Mouse (Mus musculus): ENCODE results near the gene Cdca7.

Gene Cdca7

GRCm38 (mm10) chr2:72491650-72492049 is 15.7 kb downstream of the Cdca7 start:
- DNase-seq (ENCODE audit: low spot score in 2 of 2), result no peak

- DNase-seq (ENCODE audit: low spot score in 2 of 2), result no peak
Measured at GRCm38 (mm10) chr2:72493039-72493438, 17.1 kb downstream of the Cdca7 start.

GRCm38 (mm10) chr2:72499074-72499721 is 23.2 kb downstream of the Cdca7 start:
- DNase-seq (ENCODE audit: low spot score in 2 of 2), result no peak

GRCm38 (mm10) chr2:72499782-72500411 is 23.9 kb downstream of the Cdca7 start:
- no peak for DNase-seq (ENCODE audit: low spot score in 2 of 2)

GRCm38 (mm10) chr2:72502041-72502813 is 26.3 kb downstream of the Cdca7 start:
- no peak for DNase-seq (ENCODE audit: low spot score in 2 of 2)

DNA sequence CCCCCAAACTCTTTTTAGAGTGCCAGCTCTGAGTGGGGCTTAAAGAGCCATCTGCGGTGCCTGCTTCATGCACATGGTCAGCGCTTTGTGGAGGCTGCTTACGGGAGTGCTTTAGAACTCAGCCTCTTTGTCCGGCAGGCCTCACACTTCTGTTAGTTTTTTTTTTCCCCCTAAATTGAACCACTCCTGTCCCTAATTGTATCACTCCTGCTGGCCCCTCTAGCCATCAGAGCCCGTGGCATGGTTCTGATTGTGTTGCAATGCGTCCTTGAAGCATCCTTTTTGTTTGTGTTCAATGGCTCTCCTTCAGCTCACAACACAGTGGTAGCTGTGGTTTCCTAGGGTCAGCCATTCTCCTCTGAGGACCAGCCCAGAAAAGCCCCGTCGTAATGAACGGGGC is 27.7 kb downstream of the Cdca7 start:
- no peak for DNase-seq (ENCODE audit: low spot score in 2 of 2)

GRCm38 (mm10) chr2:72507855-72508635 is 32.1 kb downstream of the Cdca7 start:
- no peak for DNase-seq (ENCODE audit: low spot score in 2 of 2)

DNA sequence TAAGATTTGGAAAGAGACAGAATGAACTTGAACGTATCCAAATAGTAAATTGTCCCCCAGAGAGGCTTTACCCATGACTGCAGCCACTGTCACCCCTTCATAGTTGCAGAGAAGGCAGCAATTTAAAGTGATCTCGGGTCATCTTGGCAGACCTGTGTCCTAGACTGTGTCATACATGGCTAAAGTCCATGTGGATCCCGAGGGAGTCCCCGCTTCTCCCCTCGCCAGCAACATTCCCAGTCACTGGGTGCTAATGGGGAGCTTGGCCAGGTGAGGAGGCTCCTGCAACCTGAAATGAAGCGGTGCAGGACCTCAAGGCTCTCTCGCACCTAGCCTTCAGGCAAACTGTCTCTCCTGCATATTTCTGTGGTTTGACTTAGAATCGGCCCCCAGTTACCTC is 32.9 kb downstream of the Cdca7 start:
- DNase-seq (ENCODE audit: low spot score in 2 of 2), result no peak

DNA sequence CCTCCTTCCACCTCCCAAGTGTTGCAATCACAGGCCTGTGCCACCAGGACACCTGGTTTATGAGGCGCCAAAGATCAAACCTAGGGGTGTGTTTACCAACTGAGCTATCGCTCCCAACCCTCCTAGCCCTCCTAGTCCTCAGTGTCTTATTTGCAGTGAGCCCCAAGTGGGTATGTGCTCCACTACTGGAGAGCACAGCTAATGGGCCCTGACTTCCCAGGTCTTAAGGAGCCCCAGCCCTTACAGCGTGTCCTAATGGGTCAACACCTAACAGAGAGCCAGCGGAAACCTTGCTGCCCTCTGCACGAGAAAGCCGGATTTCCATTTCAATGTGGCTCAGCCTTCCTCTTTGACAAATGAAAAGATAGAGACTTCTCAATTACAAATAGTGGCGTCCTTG is 39.6 kb downstream of the Cdca7 start:
- no peak for DNase-seq (ENCODE audit: low spot score in 2 of 2)

GRCm38 (mm10) chr2:72515971-72516719 is 40.2 kb downstream of the Cdca7 start:
- DNase-seq (ENCODE audit: low spot score in 2 of 2), result peak; percentile 75 to 84

- no peak for DNase-seq (ENCODE audit: low spot score in 2 of 2)
Measured at GRCm38 (mm10) chr2:72516720-72517089, 40.7 kb downstream of the Cdca7 start.

DNA sequence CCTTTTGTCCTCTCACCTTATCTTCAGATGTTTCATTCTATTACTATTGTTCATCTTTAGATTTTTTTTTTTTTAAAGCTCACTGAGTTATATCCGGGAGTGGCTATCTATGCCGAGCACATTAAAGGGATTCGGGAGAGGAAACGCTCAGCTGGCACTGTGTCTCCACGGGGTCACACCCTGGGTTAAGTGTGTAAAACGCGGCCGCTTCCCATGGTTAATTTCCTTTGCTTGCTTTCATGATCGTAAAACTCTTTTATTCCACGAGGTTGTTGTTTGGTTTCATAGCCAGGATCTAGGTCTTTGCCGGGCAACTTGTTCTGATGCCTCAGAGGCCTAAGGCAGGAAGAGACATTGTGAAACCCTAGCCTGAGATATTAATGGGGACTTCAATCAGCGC is 48.1 kb downstream of the Cdca7 start:
- DNase-seq (ENCODE audit: low spot score in 2 of 2), result no peak

GRCm38 (mm10) chr2:72525556-72525955 is 49.6 kb downstream of the Cdca7 start:
- DNase-seq (ENCODE audit: low spot score in 2 of 2), result no peak

GRCm38 (mm10) chr2:72529026-72529357 is 53.0 kb downstream of the Cdca7 start:
- no peak for DNase-seq (ENCODE audit: low spot score in 2 of 2)

DNA sequence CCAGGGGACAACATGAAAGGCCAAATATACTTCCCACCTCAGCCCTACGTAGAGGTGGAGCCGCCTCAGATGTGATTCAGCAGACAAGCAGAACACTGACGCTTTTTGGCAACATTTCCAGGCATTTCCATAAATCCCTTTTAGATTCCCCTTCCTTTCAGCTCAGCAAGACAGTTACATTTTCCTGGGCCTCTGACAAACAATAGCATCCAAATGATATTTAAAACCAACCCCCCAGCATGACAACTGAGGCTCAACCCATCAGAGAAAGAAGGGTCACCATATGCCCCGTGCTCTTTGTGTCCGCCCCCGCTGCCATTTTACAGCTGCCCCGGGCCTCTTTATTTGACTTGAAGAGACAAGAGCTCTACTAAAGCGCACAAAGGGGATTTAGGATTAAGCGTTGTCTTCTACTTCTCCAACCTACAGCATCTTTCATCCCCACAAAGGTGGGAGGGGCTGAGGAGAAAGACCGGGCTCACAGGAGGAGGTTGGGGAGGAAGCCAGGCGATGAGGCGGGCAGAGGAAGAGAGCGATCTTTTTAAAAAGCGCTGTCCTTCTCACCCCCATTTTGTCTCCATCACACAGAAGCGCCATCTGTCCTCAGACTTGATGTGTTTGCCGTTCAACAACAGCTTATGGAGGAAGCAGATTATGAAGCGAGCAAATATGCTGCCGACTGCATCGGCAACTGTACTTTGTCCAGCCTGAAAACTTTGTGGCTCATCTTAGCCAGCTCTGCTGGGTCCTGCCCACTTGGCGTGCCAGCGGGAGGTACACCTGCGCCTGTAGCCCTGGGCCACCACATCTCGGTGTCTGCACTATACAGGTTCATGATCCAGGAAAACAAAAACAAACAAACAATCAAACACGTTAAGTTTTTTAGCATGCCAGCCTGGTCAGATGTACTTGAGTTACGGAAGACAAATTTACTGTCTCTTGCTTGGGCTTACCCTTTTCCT is 53.7 kb downstream of the Cdca7 start:
- DNase-seq (ENCODE audit: low spot score in 2 of 2), result peak in 1 of 2 experiments; percentile 19

DNA sequence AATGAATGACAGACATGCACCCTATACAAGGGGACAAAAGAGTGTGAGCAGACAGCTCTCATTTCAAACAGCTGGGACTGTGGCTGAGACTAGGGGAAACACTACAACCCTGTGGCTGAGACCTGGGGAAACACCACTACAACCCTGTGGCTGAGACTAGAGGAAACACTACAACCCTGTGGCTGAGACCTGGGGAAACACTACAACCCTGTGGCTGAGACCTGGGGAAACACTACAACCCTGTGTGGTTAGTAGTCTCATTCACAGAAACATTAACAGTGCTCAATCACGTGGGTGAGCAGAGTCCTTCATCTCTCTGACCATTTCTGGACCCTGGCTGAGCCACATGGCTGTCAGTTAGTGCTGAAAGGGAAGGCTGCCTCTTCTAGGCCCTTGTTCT is 59.9 kb downstream of the Cdca7 start:
- DNase-seq (ENCODE audit: low spot score in 2 of 2), result no peak
